ENCODE assay signal across 8 mouse cellular contexts in genomic region chr7:127776426-127776825, GRCm38 (mm10). TPM values are rescaled to one million over a fixed set of nuclear protein-coding genes. Genes with fewer than 3 reads are reported as not detected.
DNase-seq lines count a peak whose midpoint lies in the region; ATAC-seq and TF ChIP-seq lines count a peak whose summit lies in the region.

TSS of gene Setd1a (plus strand) at chr7:127776670.

- H3K27ac ChIP-seq in forebrain, embryonic 10.5 days = peak within 1 kb of the TSS; percentile 100
- H3K27ac ChIP-seq in heart, embryonic 15.5 days = peak within 1 kb of the TSS; percentile 97
- peak within 1 kb of the TSS; percentile 76 for H3K27ac ChIP-seq in liver, embryonic 14.5 days
- peak within 1 kb of the TSS; percentile 78 for H3K27ac ChIP-seq in neural tube, embryonic 12.5 days
- H3K27ac ChIP-seq in stomach, postnatal 0 days (replicated peaks) = peak within 1 kb of the TSS; percentile 98

- H3K36me3 ChIP-seq in forebrain, embryonic 10.5 days (replicated peaks) = peaks cover 31% of the 10 kb centered on the region
- peaks cover 29% of the 10 kb centered on the region for H3K36me3 ChIP-seq in heart, embryonic 15.5 days
- H3K36me3 ChIP-seq in liver, embryonic 14.5 days (replicated peaks; ENCODE audit: control insufficient read depth, insufficient read depth, low read depth) = peaks cover 23% of the 10 kb centered on the region
- H3K36me3 ChIP-seq in neural tube, embryonic 12.5 days = peaks cover 24% of the 10 kb centered on the region
- peaks cover 4% of the 10 kb centered on the region for H3K36me3 ChIP-seq in stomach, postnatal 0 days (ENCODE audit: control insufficient read depth, insufficient read depth, low read length)

- DNase-seq in CD8-positive naive resting alpha-beta T cell, adult 2 months (ENCODE audit: low read depth in 2 of 2, low spot score in 2 of 2) = peak; percentile 64 to 78
- DNase-seq in c-Kit-positive CD71-negative TER-119-negative erythroid progenitor cells, embryonic 14.5 days (ENCODE audit: low read depth) = peak; percentile 77
- DNase-seq in forebrain, embryonic 10.5 days (ENCODE audit: extremely low spot score, low spot score) = peak; percentile 83
- peak; percentile 92 for DNase-seq in kidney, postnatal 14 days
- peak; percentile 66 to 73 (median 67) for DNase-seq in liver, embryonic 14.5 days (ENCODE audit: low read depth in 3 of 3, low spot score in 3 of 3)
- peak; percentile 86 for DNase-seq in stomach, postnatal 0 days (ENCODE audit: low spot score)

- peak within 1 kb of the TSS; percentile 73 for H3K9ac ChIP-seq in heart, embryonic 15.5 days
- H3K9ac ChIP-seq in liver, embryonic 14.5 days (replicated peaks) = peak within 1 kb of the TSS; percentile 94
- H3K9ac ChIP-seq in neural tube, embryonic 12.5 days = peak within 1 kb of the TSS; percentile 92
- peak within 1 kb of the TSS; percentile 93 for H3K9ac ChIP-seq in stomach, postnatal 0 days (ENCODE audit: low read length)

- no peaks in the 10 kb centered on the region for H3K9me3 ChIP-seq in forebrain, embryonic 10.5 days
- H3K9me3 ChIP-seq in heart, embryonic 15.5 days (replicated peaks) = no peaks in the 10 kb centered on the region
- H3K9me3 ChIP-seq in liver, embryonic 14.5 days (ENCODE audit: control insufficient read depth, low read length) = no peaks in the 10 kb centered on the region
- H3K9me3 ChIP-seq in neural tube, embryonic 12.5 days = no peaks in the 10 kb centered on the region
- no peaks in the 10 kb centered on the region for H3K9me3 ChIP-seq in stomach, postnatal 0 days (ENCODE audit: control insufficient read depth, low read length)

- H3K4me2 ChIP-seq in heart, embryonic 15.5 days = peak within 1 kb of the TSS; percentile 77
- peak within 1 kb of the TSS; percentile 92 for H3K4me2 ChIP-seq in liver, embryonic 14.5 days (ENCODE audit: low read depth)
- peak within 1 kb of the TSS; percentile 88 for H3K4me2 ChIP-seq in neural tube, embryonic 12.5 days (replicated peaks)
- H3K4me2 ChIP-seq in stomach, postnatal 0 days (replicated peaks; ENCODE audit: low read depth) = peak within 1 kb of the TSS; percentile 64

- no peaks in the 10 kb centered on the region for H3K27me3 ChIP-seq in forebrain, embryonic 10.5 days (ENCODE audit: poor library complexity, severe bottlenecking)
- H3K27me3 ChIP-seq in heart, embryonic 15.5 days = no peaks in the 10 kb centered on the region
- H3K27me3 ChIP-seq in liver, embryonic 14.5 days (ENCODE audit: control insufficient read depth, insufficient read depth, low read length) = no peaks in the 10 kb centered on the region
- H3K27me3 ChIP-seq in neural tube, embryonic 12.5 days (replicated peaks) = no peaks in the 10 kb centered on the region
- no peaks in the 10 kb centered on the region for H3K27me3 ChIP-seq in stomach, postnatal 0 days (ENCODE audit: control insufficient read depth, insufficient read depth, low read length)

- ATAC-seq in heart, embryonic 15.5 days (replicated peaks; ENCODE audit: insufficient number of reproducible peaks, insufficient read depth, low FRiP score, low read depth) = peak; percentile 63
- peak; percentile 58 for ATAC-seq in liver, embryonic 14.5 days (ENCODE audit: insufficient read depth)
- ATAC-seq in neural tube, embryonic 12.5 days (ENCODE audit: low FRiP score, low read depth) = peak; percentile 77
- peak; percentile 55 for ATAC-seq in stomach, postnatal 0 days (ENCODE audit: low FRiP score, low TSS enrichment)

- peak within 1 kb of the TSS; percentile 95 for H3K4me3 ChIP-seq in forebrain, embryonic 10.5 days
- peak within 1 kb of the TSS; percentile 65 for H3K4me3 ChIP-seq in heart, embryonic 15.5 days
- peak within 1 kb of the TSS; percentile 79 to 99 for H3K4me3 ChIP-seq in liver, embryonic 14.5 days (ENCODE audit: insufficient read depth in 1 of 2, low read depth in 2 of 2, low read length in 2 of 2)
- peak within 1 kb of the TSS; percentile 92 for H3K4me3 ChIP-seq in neural tube, embryonic 12.5 days
- H3K4me3 ChIP-seq in stomach, postnatal 0 days (ENCODE audit: low read depth, low read length) = peak within 1 kb of the TSS; percentile 90

- no peak for TF ChIP-seq EP300 in liver, embryonic 14.5 days (IDR thresholded peaks at IDR 0.05; ENCODE audit: low read depth)
- TF ChIP-seq EP300 in stomach, postnatal 0 days (optimal IDR thresholded peaks at IDR 0.05) = no peak

- TF ChIP-seq CTCF in liver, embryonic 14.5 days (IDR thresholded peaks at IDR 0.05; ENCODE audit: low read depth) = no peak
- TF ChIP-seq CTCF in stomach, postnatal 0 days (IDR thresholded peaks at IDR 0.05; ENCODE audit: low read depth) = no peak

- under 1% methylated on average over 23 of the region's 23 CpGs for WGBS in forebrain, embryonic 10.5 days
- 0% methylated on average over 23 of the region's 23 CpGs for WGBS in heart, embryonic 15.5 days
- WGBS in liver, embryonic 14.5 days (ENCODE audit: insufficient replicate concordance) = 1% methylated on average over 23 of the region's 23 CpGs
- WGBS in neural tube, embryonic 12.5 days = under 1% methylated on average over 23 of the region's 23 CpGs
- under 1% methylated on average over 23 of the region's 23 CpGs for WGBS in stomach, postnatal 0 days

- H3K4me1 ChIP-seq in forebrain, embryonic 10.5 days = peaks cover 20% of the 10 kb centered on the region
- peaks cover 23% of the 10 kb centered on the region for H3K4me1 ChIP-seq in heart, embryonic 15.5 days (replicated peaks)
- peaks cover 7 to 17% of the 10 kb centered on the region in 2 experiments for H3K4me1 ChIP-seq in liver, embryonic 14.5 days (replicated peaks; ENCODE audit: control insufficient read depth in 2 of 2, insufficient read depth in 2 of 2, low read length in 1 of 2)
- H3K4me1 ChIP-seq in neural tube, embryonic 12.5 days = peaks cover 11% of the 10 kb centered on the region
- H3K4me1 ChIP-seq in stomach, postnatal 0 days (replicated peaks; ENCODE audit: control insufficient read depth, insufficient read depth) = peaks cover 3% of the 10 kb centered on the region; the same call in 1 of the 2 replicates

RNA-seq across cellular contexts. Expression of gene Setd1a, which starts in this region (rescaled TPM):
- polyA plus RNA-seq in forebrain, embryonic 10.5 days (2016; fragmentation: Nextera tagmentation; extraction: Ambion mirVana) = 16.0 and 17.1 TPM in 2 replicates
- 13.0 and 16.7 TPM in 2 replicates for polyA plus RNA-seq in heart, embryonic 15.5 days (2015; fragmentation: Nextera tagmentation; extraction: Ambion mirVana)
- polyA plus RNA-seq in liver, embryonic 14.5 days (2012; rRNA removed) = 5.7 TPM in 2 replicates
- 10.5 and 12.3 TPM in 2 replicates for polyA plus RNA-seq in liver, embryonic 14.5 days (2014; fragmentation: Nextera tagmentation; extraction: Ambion mirVana)
- 20.3 and 22.5 TPM in 2 replicates for polyA plus RNA-seq in neural tube, embryonic 12.5 days (2016; fragmentation: Nextera tagmentation; extraction: Ambion mirVana)
- 6.9 and 8.0 TPM in 2 replicates for polyA plus RNA-seq in stomach, postnatal 0 days (2015; fragmentation: Nextera tagmentation; extraction: Ambion mirVana)

Comparison
In these comparisons a context has a peak if more than half of its experiments do, and no peak if none do; other contexts are left out.
1. Peak in every context shown above with its lines: DNase-seq, ATAC-seq, H3K4me3 ChIP-seq and H3K27ac ChIP-seq.